Mouse (Mus musculus) cerebellum, adult 2 months (tissue): ENCODE results near the gene Lrrc59.

Experiments used
- CTCF ChIP-seq: fragments of 200-500 bp; IDR thresholded peaks from 2 replicates; pipeline ENCODE4 v1.5.1; 2011; ENCODE audit warnings: low read depth, mild to moderate bottlenecking, control low read depth, low read length, moderate library complexity, borderline replicate concordance; ENCODE audit not compliant: insufficient read depth
- POLR2A ChIP-seq: fragments of 200-500 bp; IDR thresholded peaks from 2 replicates; pipeline ENCODE4 v1.6.1; 2011; ENCODE audit warnings: low read length, control low read depth, borderline replicate concordance; ENCODE audit not compliant: insufficient read depth

DNA sequence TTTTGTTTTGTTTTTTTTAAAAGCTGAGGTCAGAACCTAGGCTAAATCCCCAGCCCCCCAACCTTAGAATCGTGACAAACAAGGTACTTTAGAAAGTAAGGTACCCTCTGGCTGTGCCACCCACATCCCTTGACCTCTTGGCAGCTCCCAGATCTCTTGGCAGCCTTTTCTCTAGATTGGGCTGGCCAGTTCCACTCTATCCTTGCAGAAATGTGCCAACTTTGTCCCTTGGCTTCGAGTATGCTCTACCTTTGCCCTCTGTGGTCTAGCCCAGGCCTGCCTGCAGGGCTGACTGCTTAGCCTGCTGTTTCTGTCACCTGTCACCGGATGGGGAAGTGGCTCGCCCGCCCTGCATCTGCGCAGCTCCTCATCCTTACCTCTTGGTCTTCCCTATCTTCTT, 35.7 kb downstream of the Lrrc59 start:
- TF ChIP-seq POLR2A = no peak
- no peak for TF ChIP-seq CTCF
